Comparison of ENCODE assay signal across 9 mouse cellular contexts in genomic region chr15:77151816-77152215, GRCm38 (mm10).
DNase-seq lines count a peak whose midpoint lies in the region; ATAC-seq lines count a peak whose summit lies in the region.
"Had no signal": no experiment of that assay in that cellular context is flagged by ENCODE, and none has a peak within 500 bp of the region (broad histone marks: within the 10 kb centered on the region; RNA-seq: fewer than 3 reads in every experiment).

No protein-coding gene starts in this region.

- peak overlapping the region; percentile 50 for H3K9ac ChIP-seq in neural tube, embryonic 11.5 days (ENCODE audit: low read length)
- 0 out of 2 replicates have a peak overlapping the region, but pooled peaks have one; percentile 35 for H3K9ac ChIP-seq in liver, embryonic 12.5 days

- peaks cover 15% of the 10 kb centered on the region for H3K4me1 ChIP-seq in neural tube, embryonic 11.5 days (ENCODE audit: control insufficient read depth, insufficient read depth, low read length)
- peaks cover 19% of the 10 kb centered on the region for H3K4me1 ChIP-seq in liver, embryonic 12.5 days

- 10% methylated on average over 4 of the region's 4 CpGs for WGBS in neural tube, embryonic 11.5 days
- 31% methylated on average over 4 of the region's 4 CpGs for WGBS in liver, embryonic 12.5 days (ENCODE audit: insufficient replicate concordance)

- intact Hi-C loops in left cerebral cortex, postnatal 14 days (cut with DNase I) = loop anchor here (5.0 to 10.0 kb wide), 2 partner anchors 70 to 213 kb away; no protein-coding TSS in a partner anchor

- H3K36me3 ChIP-seq in neural tube, embryonic 11.5 days (ENCODE audit: control insufficient read depth, insufficient read depth, low read length) = no peaks in the 10 kb centered on the region
- no peaks in the 10 kb centered on the region for H3K36me3 ChIP-seq in liver, embryonic 12.5 days

- peak overlapping the region; percentile 63 for H3K4me3 ChIP-seq in neural tube, embryonic 11.5 days (ENCODE audit: low read depth, low read length)
- H3K4me3 ChIP-seq in liver, embryonic 12.5 days = peak overlapping the region; percentile 48

- peak overlapping the region; percentile 67 for H3K4me2 ChIP-seq in neural tube, embryonic 11.5 days (ENCODE audit: low read depth)
- peak overlapping the region; percentile 57 for H3K4me2 ChIP-seq in liver, embryonic 12.5 days

- no peak overlapping the region for H3K27ac ChIP-seq in neural tube, embryonic 11.5 days (ENCODE audit: low read depth, low read length)
- H3K27ac ChIP-seq in liver, embryonic 12.5 days = no peak overlapping the region
- H3K27ac ChIP-seq: macrophage had no signal

- DNase-seq in cerebellum, adult 9-11 months = peak; percentile 41
- DNase-seq in cerebellum, adult 8-10 months = no peak
- no peak for DNase-seq in neural tube, embryonic 11.5 days (ENCODE audit: low spot score)
- no peak for DNase-seq in neural tube, embryonic 10.5 days (ENCODE audit: extremely low spot score, low spot score)
- no peak for DNase-seq in adrenal gland, postnatal 4 days (ENCODE audit: low spot score in 2 of 2)
- no peak for DNase-seq in left cerebral cortex, postnatal 14 days (ENCODE audit: low spot score in 2 of 2)
- no peak for DNase-seq in adrenal gland, adult 8-10 months

- no peaks in the 10 kb centered on the region for H3K27me3 ChIP-seq in neural tube, embryonic 11.5 days (ENCODE audit: control insufficient read depth, insufficient read depth, low read length)
- no peaks in the 10 kb centered on the region; the same call in 1 of the 2 replicates for H3K27me3 ChIP-seq in liver, embryonic 12.5 days (replicated peaks)

- no peaks in the 10 kb centered on the region for H3K9me3 ChIP-seq in neural tube, embryonic 11.5 days (ENCODE audit: control insufficient read depth, low read length)
- no peaks in the 10 kb centered on the region for H3K9me3 ChIP-seq in liver, embryonic 12.5 days (replicated peaks)

- no peak for ATAC-seq in neural tube, embryonic 11.5 days (ENCODE audit: insufficient read depth, low FRiP score, low TSS enrichment)
- ATAC-seq in liver, embryonic 12.5 days = no peak
